Mouse (Mus musculus) testis, postnatal 10 days (tissue): ENCODE results near the gene Upk3b.

ENCODE experiments used
- DNase-seq: peaks from one replicate; pipeline ENCODE4 v3.0.0; 2021; ENCODE audit warnings: low spot score

The Upk3b gene

GRCm38 (mm10) chr5:136075076-136075475, 36.8 kb downstream of the Upk3b start:
- no peak for DNase-seq

- DNase-seq = no peak
Observed at GRCm38 (mm10) chr5:136076284-136076683, 38.0 kb downstream of the Upk3b start.

DNA sequence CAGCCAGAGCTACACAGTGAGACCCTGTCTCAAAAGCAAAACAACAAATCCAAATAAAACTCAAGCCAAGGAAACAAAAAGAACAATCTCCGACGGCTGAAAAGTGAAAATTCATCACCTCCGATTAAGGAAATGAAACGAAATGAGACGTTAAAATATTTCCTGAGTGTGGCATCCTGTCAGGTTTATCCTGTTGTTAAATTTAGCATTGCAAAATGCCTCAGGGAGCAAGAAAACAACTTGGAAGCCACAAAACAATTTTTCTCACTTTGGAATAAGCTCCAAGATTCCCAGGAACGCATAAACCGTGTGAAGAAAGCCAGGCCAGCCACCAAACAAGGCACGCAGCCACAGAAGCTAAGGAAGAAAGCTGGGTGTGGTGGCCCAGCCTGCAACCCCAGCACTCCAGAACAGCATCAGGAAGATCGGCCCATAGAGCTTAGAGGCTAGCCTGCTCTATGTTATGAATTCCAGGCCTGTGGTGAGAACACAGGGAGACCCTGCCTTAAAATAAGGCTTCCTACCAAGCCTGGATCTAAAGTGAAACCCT, 38.8 kb downstream of the Upk3b start:
- DNase-seq = no peak

DNA sequence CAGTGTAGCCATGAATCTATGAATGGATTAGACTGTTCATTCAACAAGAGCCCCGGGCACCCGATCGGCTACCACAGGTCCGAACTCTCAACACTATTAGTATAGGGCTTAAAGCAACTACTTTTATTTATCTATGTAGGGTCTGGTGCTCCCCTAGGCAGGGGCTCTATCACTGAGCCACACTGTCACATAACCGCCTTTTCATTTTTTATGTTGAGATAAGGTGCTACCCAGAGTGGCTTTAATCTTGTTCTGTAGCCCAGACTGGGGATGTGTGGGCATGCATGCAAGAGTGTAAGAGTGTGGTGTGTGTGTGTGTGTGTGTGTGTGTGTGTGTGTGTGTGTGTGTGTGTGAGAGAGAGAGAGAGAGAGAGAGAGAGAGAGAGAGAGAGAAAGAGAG, 39.8 kb downstream of the Upk3b start:
- no peak for DNase-seq

GRCm38 (mm10) chr5:136082345-136082744, 44.0 kb downstream of the Upk3b start:
- DNase-seq = no peak

DNA sequence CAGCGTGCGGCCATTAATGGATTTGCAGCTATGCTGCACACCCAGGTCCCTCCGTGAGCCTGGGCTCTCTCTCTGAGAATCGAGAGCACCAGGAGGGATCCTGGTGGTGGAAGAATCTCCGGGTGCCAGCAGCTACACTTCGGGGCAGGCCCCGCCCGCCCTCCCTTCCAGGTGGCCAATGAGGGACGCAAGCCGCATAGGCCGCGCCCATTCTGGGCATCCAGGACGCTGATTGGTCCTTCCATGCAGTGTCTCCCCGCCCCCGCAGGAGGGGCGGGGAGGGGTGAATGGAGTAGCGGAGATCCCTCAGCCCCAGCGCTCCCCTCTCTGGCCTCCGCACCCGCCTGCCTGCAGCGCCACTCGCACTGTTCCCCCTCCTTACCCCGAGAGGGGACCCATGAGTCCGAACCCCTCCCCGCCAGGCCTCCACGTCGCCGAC, 45.4 kb downstream of the Upk3b start, which contains the start of gene Rasa4:
TSS of gene Rasa4 (plus strand) at position 248 of the 439 bp plus-strand sequence.
- peak; percentile 94 for DNase-seq

GRCm38 (mm10) chr5:136084144-136084881, 46.0 kb downstream of the Upk3b start:
- DNase-seq = no peak

GRCm38 (mm10) chr5:136084891-136085651, 46.8 kb downstream of the Upk3b start:
- DNase-seq = peak; percentile 73

GRCm38 (mm10) chr5:136086290-136086689, 48.0 kb downstream of the Upk3b start:
- no peak for DNase-seq

DNA sequence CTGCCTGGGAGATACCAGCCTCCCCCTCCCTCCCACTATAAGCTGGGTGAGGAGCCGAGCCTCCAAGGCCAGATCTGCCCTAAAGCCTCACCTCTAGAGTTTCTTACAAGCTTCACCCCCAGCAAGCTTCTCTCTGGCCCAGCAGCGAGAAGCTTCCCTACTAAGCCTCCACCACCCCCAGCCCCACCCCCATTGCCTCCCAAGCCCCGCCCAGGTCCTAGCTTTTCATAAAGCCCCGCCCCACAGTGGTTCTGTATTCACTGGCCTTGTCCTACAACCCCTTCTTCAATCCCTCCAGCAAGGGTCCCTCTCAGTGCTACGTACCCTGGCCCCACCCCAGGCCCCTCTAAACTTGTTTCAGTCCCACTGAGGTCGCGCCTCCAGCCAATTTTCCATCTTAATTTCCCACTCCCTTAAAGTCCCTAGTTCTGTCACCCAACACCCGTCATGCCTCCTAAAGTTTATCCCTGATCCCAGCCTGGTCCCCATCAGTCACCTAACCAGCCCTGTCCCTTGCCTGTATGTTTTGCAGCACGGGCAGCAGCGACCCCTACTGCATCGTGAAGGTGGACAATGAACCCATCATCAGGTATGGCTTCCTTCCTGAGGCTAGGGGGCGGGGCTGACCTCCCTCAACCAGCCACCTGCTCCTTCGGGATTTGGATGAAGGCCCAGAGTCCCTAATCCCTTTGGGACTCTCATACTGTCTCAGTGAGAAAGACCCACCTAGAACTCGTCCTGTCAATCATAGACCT, 50.7 kb downstream of the Upk3b start:
- peak; percentile 61 for DNase-seq

DNA sequence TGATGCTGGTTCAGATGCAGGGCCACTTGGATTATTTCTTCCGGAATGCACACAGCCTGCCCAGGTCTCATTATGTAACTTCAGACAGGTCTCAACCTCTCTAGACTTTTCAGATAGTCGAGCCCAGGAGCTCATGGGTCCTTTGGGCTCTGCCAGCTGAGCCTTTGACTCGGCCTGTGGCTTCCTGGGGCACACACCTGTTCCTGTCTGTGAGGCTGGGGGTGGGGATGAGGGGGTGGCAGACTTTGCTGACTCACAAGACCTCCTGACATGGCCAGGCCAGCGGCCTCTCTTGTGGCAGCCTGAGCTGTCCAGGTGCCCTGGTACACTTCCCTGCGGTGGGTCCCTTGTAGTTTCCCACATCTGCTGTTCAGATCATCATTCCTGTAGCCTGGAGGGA, 53.6 kb downstream of the Upk3b start:
- no peak for DNase-seq

- no peak for DNase-seq
Observed at GRCm38 (mm10) chr5:136094249-136095010, 56.1 kb downstream of the Upk3b start.

GRCm38 (mm10) chr5:136095089-136095488, 56.8 kb downstream of the Upk3b start:
- no peak for DNase-seq
